In genomic region chr4:135353794-135354450, GRCm38 (mm10) we compare ENCODE assay signal across 8 mouse cellular contexts. TPM values are rescaled to one million over a fixed set of nuclear protein-coding genes. Genes with fewer than 3 reads are reported as not detected.
DNase-seq lines count a peak whose midpoint lies in the region; ATAC-seq and TF ChIP-seq lines count a peak whose summit lies in the region.

No protein-coding gene starts in this region.

- 16% methylated on average over 12 of the region's 12 CpGs for WGBS in kidney, embryonic 14.5 days
- 21% methylated on average over 12 of the region's 12 CpGs for WGBS in forebrain, embryonic 15.5 days
- 15% methylated on average over 12 of the region's 12 CpGs for WGBS in kidney, postnatal 0 days
- 24% methylated on average over 12 of the region's 12 CpGs for WGBS in midbrain, embryonic 13.5 days

- DNase-seq in kidney, postnatal 14 days: no peak
- peak; percentile 9 to 22 for DNase-seq in adrenal gland, postnatal 36 days
- peak; percentile 26 for DNase-seq in kidney, postnatal 0 days (ENCODE audit: low spot score)
- peak; percentile 13 to 21 for DNase-seq in thymus, postnatal 36 days
- DNase-seq in urinary bladder, postnatal 4 days (ENCODE audit: low spot score in 2 of 2): no peak

- TF ChIP-seq CTCF in kidney, postnatal 0 days (IDR thresholded peaks at IDR 0.05; ENCODE audit: low read depth): no peak

- H3K9me3 ChIP-seq in kidney, embryonic 14.5 days (ENCODE audit: control insufficient read depth, low read length): no peaks in the 10 kb centered on the region
- no peaks in the 10 kb centered on the region for H3K9me3 ChIP-seq in forebrain, embryonic 15.5 days
- H3K9me3 ChIP-seq in kidney, postnatal 0 days (replicated peaks; ENCODE audit: low read length): no peaks in the 10 kb centered on the region
- no peaks in the 10 kb centered on the region for H3K9me3 ChIP-seq in midbrain, embryonic 13.5 days

- ATAC-seq in kidney, embryonic 14.5 days (ENCODE audit: low FRiP score, low TSS enrichment): no peak
- no peak for ATAC-seq in forebrain, embryonic 15.5 days (replicated peaks)
- ATAC-seq in kidney, postnatal 0 days (replicated peaks; ENCODE audit: low FRiP score, low read depth): no peak
- no peak for ATAC-seq in midbrain, embryonic 13.5 days

- H3K4me3 ChIP-seq in kidney, embryonic 14.5 days (ENCODE audit: low read length): peak overlapping the region; percentile 96
- peak overlapping the region; percentile 99 for H3K4me3 ChIP-seq in forebrain, embryonic 15.5 days
- peak overlapping the region; percentile 100 for H3K4me3 ChIP-seq in kidney, postnatal 0 days (replicated peaks; ENCODE audit: low read depth, low read length)
- peak overlapping the region; percentile 99 for H3K4me3 ChIP-seq in midbrain, embryonic 13.5 days (replicated peaks)

- H3K36me3 ChIP-seq in kidney, embryonic 14.5 days (ENCODE audit: control insufficient read depth, insufficient read depth, low read length): peaks cover 4% of the 10 kb centered on the region; the same call in 1 of the 2 replicates
- H3K36me3 ChIP-seq in forebrain, embryonic 15.5 days: no peaks in the 10 kb centered on the region
- no peaks in the 10 kb centered on the region for H3K36me3 ChIP-seq in kidney, postnatal 0 days (ENCODE audit: insufficient read depth, low read length)
- H3K36me3 ChIP-seq in midbrain, embryonic 13.5 days: peaks cover 14% of the 10 kb centered on the region

- peak overlapping the region; percentile 65 for H3K9ac ChIP-seq in kidney, embryonic 14.5 days (ENCODE audit: low read depth, low read length)
- H3K9ac ChIP-seq in forebrain, embryonic 15.5 days (replicated peaks): peak overlapping the region; percentile 64
- H3K9ac ChIP-seq in kidney, postnatal 0 days (ENCODE audit: low read depth, low read length): peak overlapping the region; percentile 53
- H3K9ac ChIP-seq in midbrain, embryonic 13.5 days (replicated peaks): peak overlapping the region; percentile 64

- H3K27ac ChIP-seq in kidney, embryonic 14.5 days (ENCODE audit: low read depth, low read length): peak overlapping the region; percentile 98
- peak overlapping the region; percentile 98 for H3K27ac ChIP-seq in forebrain, embryonic 15.5 days (replicated peaks)
- H3K27ac ChIP-seq in kidney, postnatal 0 days: peak overlapping the region; percentile 96
- H3K27ac ChIP-seq in midbrain, embryonic 13.5 days: peak overlapping the region; percentile 95

- H3K4me2 ChIP-seq in kidney, embryonic 14.5 days (replicated peaks; ENCODE audit: low read depth, low read length): peak overlapping the region; percentile 65
- H3K4me2 ChIP-seq in forebrain, embryonic 15.5 days (replicated peaks): peak overlapping the region; percentile 67
- peak overlapping the region; percentile 61 for H3K4me2 ChIP-seq in kidney, postnatal 0 days (ENCODE audit: low read length)
- peak overlapping the region; percentile 66 for H3K4me2 ChIP-seq in midbrain, embryonic 13.5 days (replicated peaks)

- 0 out of 2 replicates have a peak, but pooled peaks cover 6% of the 10 kb centered on the region for H3K4me1 ChIP-seq in kidney, embryonic 14.5 days (ENCODE audit: control insufficient read depth, insufficient read depth, low read length)
- peaks cover 23% of the 10 kb centered on the region for H3K4me1 ChIP-seq in forebrain, embryonic 15.5 days
- H3K4me1 ChIP-seq in kidney, postnatal 0 days (replicated peaks; ENCODE audit: insufficient read depth, low read length): peaks cover 13% of the 10 kb centered on the region; the same call in 1 of the 2 replicates
- peaks cover 19% of the 10 kb centered on the region for H3K4me1 ChIP-seq in midbrain, embryonic 13.5 days (replicated peaks)

- no peaks in the 10 kb centered on the region for H3K27me3 ChIP-seq in kidney, embryonic 14.5 days (ENCODE audit: control insufficient read depth, insufficient read depth, low read length)
- no peaks in the 10 kb centered on the region for H3K27me3 ChIP-seq in forebrain, embryonic 15.5 days
- H3K27me3 ChIP-seq in kidney, postnatal 0 days (ENCODE audit: insufficient read depth, low read length): no peaks in the 10 kb centered on the region
- no peaks in the 10 kb centered on the region for H3K27me3 ChIP-seq in midbrain, embryonic 13.5 days

RNA-seq across cellular contexts. Expression of gene Srrm1, which starts 0.8 kb away (rescaled TPM):
- polyA plus RNA-seq in kidney, embryonic 14.5 days (2014; fragmentation: Nextera tagmentation; extraction: Ambion mirVana): 254 and 273 TPM in 2 replicates
- 100 to 1,000 TPM; 101 to 125 TPM for total RNA-seq in adrenal gland, postnatal 36 days (2021)
- polyA plus RNA-seq in forebrain, embryonic 15.5 days (2015; fragmentation: Nextera tagmentation; extraction: Ambion mirVana): 202 and 208 TPM in 2 replicates
- 183 and 203 TPM in 2 replicates for polyA plus RNA-seq in kidney, postnatal 0 days (2015; fragmentation: Nextera tagmentation; extraction: Ambion mirVana)
- 211 and 246 TPM in 2 replicates for polyA plus RNA-seq in midbrain, embryonic 13.5 days (2015; fragmentation: Nextera tagmentation; extraction: Ambion mirVana)

RNA-seq across cellular contexts. Expression of gene Ncmap, which starts 44.1 kb away (rescaled TPM):
- 2.5 and 2.9 TPM in 2 replicates for polyA plus RNA-seq in kidney, embryonic 14.5 days (2014; fragmentation: Nextera tagmentation; extraction: Ambion mirVana)
- total RNA-seq in adrenal gland, postnatal 36 days (2021): not detected
- 0.50 and 0.63 TPM in 2 replicates for polyA plus RNA-seq in forebrain, embryonic 15.5 days (2015; fragmentation: Nextera tagmentation; extraction: Ambion mirVana)
- polyA plus RNA-seq in kidney, postnatal 0 days (2015; fragmentation: Nextera tagmentation; extraction: Ambion mirVana): 2.0 and 2.6 TPM in 2 replicates
- polyA plus RNA-seq in midbrain, embryonic 13.5 days (2015; fragmentation: Nextera tagmentation; extraction: Ambion mirVana): 0.63 and 0.93 TPM in 2 replicates

Comparison
In these comparisons a context has a peak if more than half of its experiments do, and no peak if none do; other contexts are left out.
1. DNase-seq: peak in adrenal gland, postnatal 36 days (2 of 2), kidney, postnatal 0 days (single experiment) and thymus, postnatal 36 days (2 of 2); none in kidney, postnatal 14 days (single experiment) and urinary bladder, postnatal 4 days (0 of 2).
2. Peak in every context shown above with its lines, with median percentiles within 50 percentile points of each other: H3K27ac ChIP-seq, H3K4me2 ChIP-seq, H3K4me3 ChIP-seq and H3K9ac ChIP-seq.